Mouse (Mus musculus): ENCODE data around the gene Capn13. TPM values are rescaled to one million over a fixed set of nuclear protein-coding genes. Genes with fewer than 3 reads are reported as not detected.
"Not testable (repeated sequence)": the region's sequence is repeated elsewhere in the genome, so short reads cannot be mapped to it uniquely, and the experiment has no call there.

The Capn13 gene
- polyA plus RNA-seq, 1 experiment from 2014 or later = not detected

DNA sequence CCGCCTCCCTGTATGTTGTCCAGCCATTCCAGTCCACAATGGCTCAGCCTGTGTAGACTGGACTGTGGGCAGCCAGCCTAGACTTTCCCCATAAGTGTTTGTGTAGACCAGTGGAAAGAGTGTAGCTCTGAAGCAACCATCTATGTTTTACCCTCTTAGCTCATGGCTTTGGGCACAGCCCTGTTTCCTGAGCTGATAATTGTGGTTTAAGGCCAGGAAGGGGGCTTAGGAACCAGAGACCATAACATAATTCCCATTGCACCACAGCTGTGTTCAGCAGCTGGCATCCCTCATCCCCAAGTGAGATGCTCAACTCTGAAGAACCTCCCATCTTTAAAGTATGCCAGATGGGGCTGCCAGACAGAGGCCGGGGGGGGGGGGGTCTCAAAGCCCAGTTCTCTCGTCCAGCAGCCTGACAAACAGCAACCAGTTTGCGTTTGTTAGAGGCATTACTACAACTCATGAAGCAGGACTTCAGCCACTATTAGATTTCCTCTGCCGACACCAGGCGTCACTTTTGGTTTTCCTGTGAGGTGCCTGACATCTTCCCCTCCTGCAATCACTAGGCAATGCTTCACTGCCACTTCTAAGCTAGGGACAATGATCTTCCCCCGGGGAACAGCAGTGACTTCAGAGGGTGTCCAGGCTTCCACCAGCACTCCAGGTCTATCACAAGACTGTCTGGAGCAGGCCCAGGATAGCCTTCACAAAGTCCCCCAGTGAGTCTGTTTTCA, 100.4 kb downstream of the Capn13 start:
- Histone ChIP-seq H3K4me2 (ENCODE audit: low read length) (no peak overlapping the region), H3K9me3 (ENCODE audit: control insufficient read depth, low read length) (no peaks in the 10 kb centered on the region), H3K4me1 (replicated peaks; ENCODE audit: control insufficient read depth, insufficient read depth, low read length) (no peaks in the 10 kb centered on the region; the same call in 1 of the 2 replicates), H3K4me3 (replicated peaks; ENCODE audit: low read length) (no peak overlapping the region), H3K9ac (replicated peaks; ENCODE audit: low read depth, low read length) (no peak overlapping the region), H3K27me3 (replicated peaks; ENCODE audit: control insufficient read depth, insufficient read depth, low read length) (peaks cover 15% of the 10 kb centered on the region), H3K27ac (ENCODE audit: low read length) (no peak overlapping the region), H3K36me3 (ENCODE audit: control insufficient read depth, insufficient read depth) (no peaks in the 10 kb centered on the region)
- no peak for ATAC-seq
- WGBS = 80% methylated on average over 7 of the region's 7 CpGs

DNA sequence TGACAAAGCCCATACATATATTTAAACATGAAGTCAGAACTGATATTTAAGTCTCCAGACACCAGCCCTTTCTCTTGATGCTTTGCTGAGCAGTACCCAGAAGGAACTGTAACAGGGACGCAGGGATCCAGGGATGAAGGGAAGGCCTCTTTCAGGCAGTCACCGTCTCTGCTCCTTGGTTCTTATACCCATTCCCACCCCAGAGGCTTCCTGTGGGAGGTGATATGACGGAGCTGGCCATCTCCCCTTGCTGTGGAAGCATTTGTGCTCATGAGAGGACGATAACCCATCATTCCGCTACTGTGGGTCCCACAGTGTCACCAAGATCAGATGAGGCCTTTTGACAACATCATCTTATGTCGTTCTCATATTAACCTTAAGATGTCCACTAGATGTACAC, 101.7 kb downstream of the Capn13 start:
- Histone ChIP-seq H3K27ac (ENCODE audit: low read length) (no peak overlapping the region), H3K4me3 (replicated peaks; ENCODE audit: low read length) (no peak overlapping the region), H3K36me3 (ENCODE audit: control insufficient read depth, insufficient read depth) (no peaks in the 10 kb centered on the region), H3K9ac (replicated peaks; ENCODE audit: low read depth, low read length) (no peak overlapping the region), H3K27me3 (replicated peaks; ENCODE audit: control insufficient read depth, insufficient read depth, low read length) (peaks cover 15% of the 10 kb centered on the region), H3K4me2 (ENCODE audit: low read length) (no peak overlapping the region), H3K9me3 (ENCODE audit: control insufficient read depth, low read length) (no peaks in the 10 kb centered on the region), H3K4me1 (replicated peaks; ENCODE audit: control insufficient read depth, insufficient read depth, low read length) (no peaks in the 10 kb centered on the region; the same call in 1 of the 2 replicates)
- ATAC-seq = no peak
- WGBS = 88% methylated on average over 6 of the region's 6 CpGs

DNA sequence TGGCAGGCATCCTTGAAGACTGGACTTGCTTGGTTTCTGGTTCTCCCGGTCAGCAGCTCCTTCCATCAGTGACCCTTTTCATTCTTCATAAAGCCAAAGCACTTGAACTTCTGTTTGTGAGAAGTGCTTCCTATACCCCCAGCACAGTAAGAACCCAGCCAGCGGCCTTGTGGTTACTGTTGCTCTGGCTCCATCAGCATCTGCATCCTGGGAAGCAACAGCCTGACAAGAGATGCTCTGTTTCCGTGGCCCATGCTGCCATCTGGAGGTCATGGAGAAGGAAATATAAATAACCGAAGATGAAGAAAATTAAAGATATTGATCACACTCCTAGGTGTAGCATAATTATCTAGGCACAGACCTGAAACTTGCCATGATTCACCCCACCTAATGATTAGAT, 103.8 kb downstream of the Capn13 start:
- H3K4me2 ChIP-seq (ENCODE audit: low read length) = no peak overlapping the region
- H3K4me3 ChIP-seq (replicated peaks; ENCODE audit: low read length) = no peak overlapping the region
- H3K36me3 ChIP-seq (ENCODE audit: control insufficient read depth, insufficient read depth) = no peaks in the 10 kb centered on the region
- no peaks in the 10 kb centered on the region for H3K9me3 ChIP-seq (ENCODE audit: control insufficient read depth, low read length)
- H3K27ac ChIP-seq (ENCODE audit: low read length) = no peak overlapping the region
- H3K27me3 ChIP-seq (replicated peaks; ENCODE audit: control insufficient read depth, insufficient read depth, low read length) = peaks cover 15% of the 10 kb centered on the region
- peak; percentile 65 for ATAC-seq
- no peak overlapping the region for H3K9ac ChIP-seq (replicated peaks; ENCODE audit: low read depth, low read length)
- no peaks in the 10 kb centered on the region; the same call in 1 of the 2 replicates for H3K4me1 ChIP-seq (replicated peaks; ENCODE audit: control insufficient read depth, insufficient read depth, low read length)
- WGBS = 39% methylated on average over 4 of the region's 4 CpGs

DNA sequence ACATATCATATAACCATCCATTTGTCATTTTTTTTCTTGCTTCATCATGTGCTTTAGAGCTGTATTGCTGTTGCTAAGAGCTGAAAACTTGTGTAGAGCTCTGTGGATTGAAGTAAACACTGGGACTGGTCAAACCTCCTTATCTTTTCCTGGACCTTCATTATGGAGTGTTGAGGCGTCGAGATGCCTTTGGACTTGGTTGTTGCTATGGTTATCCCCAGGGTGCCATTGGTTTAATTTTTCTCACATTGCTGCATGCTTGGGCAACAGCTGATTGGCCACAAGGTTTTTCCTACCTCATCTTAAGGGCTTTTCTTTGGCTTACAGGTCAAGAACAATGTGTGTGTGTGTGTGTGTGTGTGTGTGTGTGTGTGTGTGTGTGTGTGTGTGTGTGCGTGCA, 107.4 kb downstream of the Capn13 start:
- no peak overlapping the region for H3K4me2 ChIP-seq (ENCODE audit: low read length)
- WGBS = 62% methylated on average over 3 of the region's 3 CpGs
- no peaks in the 10 kb centered on the region for H3K4me1 ChIP-seq (replicated peaks; ENCODE audit: control insufficient read depth, insufficient read depth, low read length)
- H3K36me3 ChIP-seq (ENCODE audit: control insufficient read depth, insufficient read depth) = no peaks in the 10 kb centered on the region
- peaks cover 3% of the 10 kb centered on the region; the same call in 1 of the 2 replicates for H3K27me3 ChIP-seq (replicated peaks; ENCODE audit: control insufficient read depth, insufficient read depth, low read length)
- H3K9ac ChIP-seq (replicated peaks; ENCODE audit: low read depth, low read length) = no peak overlapping the region
- H3K4me3 ChIP-seq (replicated peaks; ENCODE audit: low read length) = no peak overlapping the region
- no peaks in the 10 kb centered on the region for H3K9me3 ChIP-seq (ENCODE audit: control insufficient read depth, low read length)
- H3K27ac ChIP-seq (ENCODE audit: low read length) = no peak overlapping the region
- no peak for ATAC-seq

DNA sequence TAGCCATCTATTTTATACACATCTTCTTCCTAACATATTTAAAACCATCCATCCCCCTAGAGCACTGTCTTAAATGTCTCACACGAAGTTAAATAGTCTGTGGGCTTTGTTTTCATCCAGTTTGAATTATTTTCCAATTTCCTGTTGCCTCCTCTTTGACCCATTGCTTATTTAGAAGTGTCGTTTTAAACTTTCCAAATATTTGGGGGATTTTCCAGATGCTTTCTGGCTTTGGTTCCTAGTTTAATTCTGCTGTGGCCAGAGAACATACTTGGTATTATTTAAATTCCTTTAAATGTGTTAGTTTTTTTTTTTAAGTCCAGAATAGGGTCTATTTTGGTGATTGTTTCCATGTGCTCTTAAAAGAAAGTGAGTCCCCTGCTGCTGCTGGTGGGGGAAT, 116.4 kb downstream of the Capn13 start:
- Histone ChIP-seq H3K4me2 (ENCODE audit: low read length) (no peak overlapping the region), H3K9me3 (ENCODE audit: control insufficient read depth, low read length) (no peaks in the 10 kb centered on the region), H3K27me3 (replicated peaks; ENCODE audit: control insufficient read depth, insufficient read depth, low read length) (no peaks in the 10 kb centered on the region), H3K36me3 (ENCODE audit: control insufficient read depth, insufficient read depth) (no peaks in the 10 kb centered on the region), H3K9ac (replicated peaks; ENCODE audit: low read depth, low read length) (no peak overlapping the region), H3K4me1 (replicated peaks; ENCODE audit: control insufficient read depth, insufficient read depth, low read length) (no peaks in the 10 kb centered on the region), H3K4me3 (replicated peaks; ENCODE audit: low read length) (no peak overlapping the region), H3K27ac (ENCODE audit: low read length) (no peak overlapping the region)
- 61% methylated on average over 2 of the region's 2 CpGs for WGBS
- no peak for ATAC-seq

DNA sequence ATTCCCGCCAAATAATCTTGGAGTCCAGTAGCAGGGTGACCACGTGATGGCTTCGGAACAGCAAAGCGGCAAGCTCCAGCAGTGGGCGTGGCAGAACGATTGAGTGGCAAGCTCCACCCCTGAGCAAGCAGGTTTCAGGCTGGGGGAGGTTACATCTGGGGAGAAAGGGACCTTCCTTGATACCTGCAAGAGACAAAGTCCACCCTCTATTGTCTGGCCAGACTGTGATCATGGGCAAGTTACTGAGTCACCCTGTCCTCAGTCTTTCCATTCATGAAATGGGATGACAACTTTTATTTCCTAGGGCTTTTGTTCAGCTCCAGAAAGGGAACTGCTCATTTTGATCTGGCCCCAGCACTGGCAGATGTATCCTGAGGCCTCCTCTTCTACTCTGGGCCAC, 118.0 kb downstream of the Capn13 start:
- not testable (repeated sequence) for H3K27ac ChIP-seq (ENCODE audit: low read length); H3K36me3 ChIP-seq (ENCODE audit: control insufficient read depth, insufficient read depth); H3K4me1 ChIP-seq (replicated peaks; ENCODE audit: control insufficient read depth, insufficient read depth, low read length); ATAC-seq; H3K9ac ChIP-seq (replicated peaks; ENCODE audit: low read depth, low read length); H3K9me3 ChIP-seq (ENCODE audit: control insufficient read depth, low read length); H3K27me3 ChIP-seq (replicated peaks; ENCODE audit: control insufficient read depth, insufficient read depth, low read length); H3K4me3 ChIP-seq (replicated peaks; ENCODE audit: low read length); H3K4me2 ChIP-seq (ENCODE audit: low read length)
- 52% methylated on average over 6 of the region's 6 CpGs for whole genome bisulfite sequencing

DNA sequence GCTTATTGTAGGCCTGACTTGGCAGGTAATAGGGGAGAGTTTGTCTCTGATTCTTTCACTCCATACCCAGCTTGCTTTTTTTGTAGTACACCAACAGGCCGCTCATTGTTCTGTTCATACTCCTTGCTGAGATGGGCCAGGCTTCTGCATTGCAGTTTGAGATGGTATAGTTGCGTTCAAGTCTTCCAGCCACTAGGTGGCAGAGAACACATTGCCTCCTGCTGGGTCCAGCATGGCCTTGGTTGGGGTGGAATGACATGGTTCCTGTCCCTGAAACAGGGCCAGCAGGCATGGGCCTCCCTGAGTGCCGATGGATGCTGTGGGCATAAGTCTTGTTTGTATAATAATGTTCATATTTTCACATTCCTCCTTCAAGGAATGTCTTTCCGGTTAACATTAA, 122.9 kb downstream of the Capn13 start:
- H3K9ac ChIP-seq (replicated peaks; ENCODE audit: low read depth, low read length) = no peak overlapping the region
- 92% methylated on average over 4 of the region's 4 CpGs for WGBS

DNA sequence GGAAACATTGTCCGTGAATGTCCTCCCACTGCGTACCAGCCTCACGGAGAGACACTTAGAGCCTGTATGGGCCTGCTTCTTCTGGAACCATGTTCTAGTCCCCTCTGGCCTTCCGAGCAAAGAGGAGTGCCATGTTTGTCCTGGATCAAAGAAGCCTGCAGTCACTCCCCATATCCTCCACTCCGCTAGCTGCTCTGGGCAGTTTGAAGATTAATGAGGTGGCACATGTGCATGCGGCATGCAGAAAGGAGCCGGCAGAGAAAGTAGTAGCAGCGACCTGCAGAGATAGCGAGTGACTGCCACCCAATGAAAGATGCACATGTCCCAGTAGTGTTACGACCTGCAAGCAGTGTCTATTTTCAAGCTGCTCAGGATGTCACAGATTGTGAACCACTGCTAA, 125.6 kb downstream of the Capn13 start:
- ATAC-seq = no peak
- H3K4me2 ChIP-seq (ENCODE audit: low read length) = no peak overlapping the region
- 90% methylated on average over 10 of the region's 10 CpGs for whole genome bisulfite sequencing
- H3K36me3 ChIP-seq (ENCODE audit: control insufficient read depth, insufficient read depth) = no peaks in the 10 kb centered on the region
- no peak overlapping the region for H3K27ac ChIP-seq (ENCODE audit: low read length)
- no peaks in the 10 kb centered on the region for H3K27me3 ChIP-seq (replicated peaks; ENCODE audit: control insufficient read depth, insufficient read depth, low read length)
- no peaks in the 10 kb centered on the region for H3K9me3 ChIP-seq (ENCODE audit: control insufficient read depth, low read length)
- no peak overlapping the region for H3K9ac ChIP-seq (replicated peaks; ENCODE audit: low read depth, low read length)
- H3K4me3 ChIP-seq (replicated peaks; ENCODE audit: low read length) = no peak overlapping the region
- peaks cover 12% of the 10 kb centered on the region for H3K4me1 ChIP-seq (replicated peaks; ENCODE audit: control insufficient read depth, insufficient read depth, low read length)

More for the DNA sequence above, 122.9 kb downstream of the Capn13 start:
- Histone ChIP-seq H3K4me1 (replicated peaks; ENCODE audit: control insufficient read depth, insufficient read depth, low read length) (no peaks in the 10 kb centered on the region), H3K27ac (ENCODE audit: low read length) (no peak overlapping the region), H3K4me3 (replicated peaks; ENCODE audit: low read length) (no peak overlapping the region), H3K9me3 (ENCODE audit: control insufficient read depth, low read length) (no peaks in the 10 kb centered on the region), H3K27me3 (replicated peaks; ENCODE audit: control insufficient read depth, insufficient read depth, low read length) (no peaks in the 10 kb centered on the region), H3K4me2 (ENCODE audit: low read length) (no peak overlapping the region), H3K36me3 (ENCODE audit: control insufficient read depth, insufficient read depth) (no peaks in the 10 kb centered on the region)
- no peak for ATAC-seq

DNA sequence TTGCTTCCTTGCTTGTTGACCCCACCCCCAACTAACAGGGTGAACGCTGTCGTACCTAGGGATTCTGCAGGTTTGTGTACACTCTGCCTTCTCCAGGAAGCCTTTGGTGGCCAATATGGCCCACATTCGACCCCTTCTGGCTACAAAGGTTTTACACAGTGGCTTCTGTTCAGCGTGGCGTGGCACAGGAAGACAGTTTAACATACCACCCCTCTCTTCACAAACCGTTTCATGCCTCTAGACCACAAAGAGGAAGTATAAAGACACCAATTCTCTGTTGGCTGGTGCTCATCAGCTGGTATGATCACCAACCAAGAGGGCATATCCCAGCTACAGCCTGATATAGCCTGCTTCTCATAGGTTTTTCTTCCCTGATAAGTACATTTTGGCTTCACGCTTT, 126.9 kb downstream of the Capn13 start:
- no peaks in the 10 kb centered on the region for H3K9me3 ChIP-seq (ENCODE audit: control insufficient read depth, low read length)
- H3K4me1 ChIP-seq (replicated peaks; ENCODE audit: control insufficient read depth, insufficient read depth, low read length) = peaks cover 12% of the 10 kb centered on the region
- no peak overlapping the region for H3K9ac ChIP-seq (replicated peaks; ENCODE audit: low read depth, low read length)
- no peak overlapping the region for H3K4me2 ChIP-seq (ENCODE audit: low read length)
- ATAC-seq = no peak
- H3K27me3 ChIP-seq (replicated peaks; ENCODE audit: control insufficient read depth, insufficient read depth, low read length) = no peaks in the 10 kb centered on the region
- no peak overlapping the region for H3K4me3 ChIP-seq (replicated peaks; ENCODE audit: low read length)
- no peak overlapping the region for H3K27ac ChIP-seq (ENCODE audit: low read length)
- 93% methylated on average over 7 of the region's 7 CpGs for WGBS
- H3K36me3 ChIP-seq (ENCODE audit: control insufficient read depth, insufficient read depth) = no peaks in the 10 kb centered on the region

Measured in forebrain, embryonic 16.5 days (tissue).